In the genomic region with DNA sequence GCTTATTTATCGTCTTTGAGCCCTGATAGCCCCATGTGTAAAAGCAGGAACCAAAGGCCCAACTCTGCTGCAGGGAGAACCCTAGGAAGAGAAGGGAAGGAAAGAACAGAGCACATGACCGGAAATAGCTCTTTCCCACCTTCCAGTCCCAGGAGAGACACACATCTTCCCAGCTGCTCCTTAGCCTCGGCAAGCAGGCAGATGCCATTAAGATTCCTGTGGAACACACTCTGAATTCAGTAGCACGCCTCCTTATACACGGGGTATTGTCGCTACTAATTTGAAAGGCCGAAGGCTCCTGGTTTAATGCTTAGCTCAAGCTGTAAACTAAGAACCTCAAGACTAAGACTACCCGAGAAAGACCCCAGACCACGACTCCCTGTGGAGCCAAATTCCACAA, we compare ENCODE assay signal across 8 mouse cellular contexts.
DNase-seq lines count a peak whose midpoint lies in the region; ATAC-seq lines count a peak whose summit lies in the region.

No protein-coding gene starts in this region.

- no peak overlapping the region for H3K4me2 ChIP-seq in heart, embryonic 13.5 days
- no peak overlapping the region for H3K4me2 ChIP-seq in forebrain, embryonic 14.5 days (ENCODE audit: low read length)
- H3K4me2 ChIP-seq in midbrain, embryonic 12.5 days (replicated peaks): 0 out of 2 replicates have a peak overlapping the region, but pooled peaks have one; percentile 16

- ATAC-seq in heart, embryonic 13.5 days (ENCODE audit: extremely low read depth, insufficient number of reproducible peaks, low FRiP score, low TSS enrichment): no peak
- 0 out of 2 replicates have a peak, but pooled peaks have one; percentile 8 for ATAC-seq in forebrain, embryonic 14.5 days
- peak; percentile 28 for ATAC-seq in midbrain, embryonic 12.5 days (ENCODE audit: low FRiP score, low read depth)

- H3K4me3 ChIP-seq in heart, embryonic 13.5 days: no peak overlapping the region
- H3K4me3 ChIP-seq in forebrain, embryonic 14.5 days (ENCODE audit: low read depth, low read length): no peak overlapping the region
- no peak overlapping the region for H3K4me3 ChIP-seq in midbrain, embryonic 12.5 days

- intact Hi-C loops in heart, postnatal 36 days (cut with DNase I): no loop called here

- H3K27me3 ChIP-seq in heart, embryonic 13.5 days (replicated peaks): 0 out of 2 replicates have a peak, but pooled peaks cover 3% of the 10 kb centered on the region
- H3K27me3 ChIP-seq in forebrain, embryonic 14.5 days (replicated peaks; ENCODE audit: control insufficient read depth, insufficient read depth, low read length): no peaks in the 10 kb centered on the region
- no peaks in the 10 kb centered on the region for H3K27me3 ChIP-seq in midbrain, embryonic 12.5 days

- WGBS in heart, embryonic 13.5 days: 30% methylated on average over 9 of the region's 9 CpGs
- 8% methylated on average over 9 of the region's 9 CpGs for WGBS in forebrain, embryonic 14.5 days
- 3% methylated on average over 9 of the region's 9 CpGs for WGBS in midbrain, embryonic 12.5 days

- H3K9me3 ChIP-seq in heart, embryonic 13.5 days: no peaks in the 10 kb centered on the region
- no peaks in the 10 kb centered on the region for H3K9me3 ChIP-seq in forebrain, embryonic 14.5 days (replicated peaks; ENCODE audit: control insufficient read depth, low read length)
- no peaks in the 10 kb centered on the region for H3K9me3 ChIP-seq in midbrain, embryonic 12.5 days

- H3K9ac ChIP-seq in heart, embryonic 13.5 days: peak overlapping the region; percentile 33; the same call in 1 of the 2 replicates
- H3K9ac ChIP-seq in forebrain, embryonic 14.5 days (ENCODE audit: low read length): peak overlapping the region; percentile 18; the same call in 1 of the 2 replicates
- H3K9ac ChIP-seq in midbrain, embryonic 12.5 days (replicated peaks): no peak overlapping the region

- no peaks in the 10 kb centered on the region for H3K36me3 ChIP-seq in heart, embryonic 13.5 days
- no peaks in the 10 kb centered on the region for H3K36me3 ChIP-seq in forebrain, embryonic 14.5 days (ENCODE audit: control insufficient read depth, insufficient read depth, low read length)
- no peaks in the 10 kb centered on the region for H3K36me3 ChIP-seq in midbrain, embryonic 12.5 days

- H3K27ac ChIP-seq in heart, embryonic 13.5 days (replicated peaks): peak overlapping the region; percentile 62; the same call in 1 of the 2 replicates
- H3K27ac ChIP-seq in forebrain, embryonic 14.5 days (ENCODE audit: low read depth, low read length): peak overlapping the region; percentile 78; the same call in 1 of the 2 replicates
- peak overlapping the region; percentile 93 for H3K27ac ChIP-seq in midbrain, embryonic 12.5 days (replicated peaks)

- no peak for DNase-seq in heart, postnatal 36 days
- peak; percentile 57 for DNase-seq in MN1 (ENCODE audit: low spot score)
- DNase-seq in forebrain, embryonic 14.5 days (ENCODE audit: low spot score): no peak
- no peak for DNase-seq in layer of hippocampus, adult 9-10 months (ENCODE audit: low spot score)
- DNase-seq in c-Kit-positive CD71-positive TER-119-positive erythroid progenitor cells, embryonic 14.5 days (ENCODE audit: low spot score): no peak
- no peak for DNase-seq in gastrocnemius, adult 8-10 months (ENCODE audit: low spot score in 2 of 2)

- peaks cover 64% of the 10 kb centered on the region for H3K4me1 ChIP-seq in heart, embryonic 13.5 days
- H3K4me1 ChIP-seq in forebrain, embryonic 14.5 days (ENCODE audit: control insufficient read depth, insufficient read depth, low read length): peaks cover 60% of the 10 kb centered on the region
- peaks cover 75% of the 10 kb centered on the region for H3K4me1 ChIP-seq in midbrain, embryonic 12.5 days
